23 mouse cellular contexts compared by ENCODE assay signal in the genomic region with DNA sequence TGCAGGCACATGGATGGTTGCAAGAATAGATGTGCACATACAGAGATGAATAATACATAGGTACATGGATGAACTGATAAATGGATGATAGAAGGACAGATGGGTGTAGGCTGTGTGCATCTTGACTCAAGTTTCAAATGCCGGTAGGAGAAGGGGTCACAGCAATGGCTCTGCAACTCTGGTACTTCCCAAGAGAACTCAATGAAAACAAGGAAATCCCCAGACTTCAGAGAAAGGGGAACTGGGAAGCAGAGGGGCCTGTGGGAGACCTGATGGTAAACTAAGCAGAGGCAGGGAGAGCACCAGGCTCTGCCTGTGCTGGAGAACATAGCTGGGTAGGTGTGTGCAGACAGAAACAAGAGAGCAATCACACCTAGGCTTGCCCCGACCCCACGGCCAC.
"Had no signal": no experiment of that assay in that cellular context is flagged by ENCODE, and none has a peak within 500 bp of the region (broad histone marks: within the 10 kb centered on the region; RNA-seq: fewer than 3 reads in every experiment).

No protein-coding gene starts in this region.

- H3K9ac ChIP-seq: liver, embryonic 15.5 days; liver, postnatal 0 days; lung, embryonic 15.5 days; midbrain, embryonic 13.5 days; neural tube, embryonic 13.5 days; neural tube, embryonic 15.5 days had no signal

- H3K27me3 ChIP-seq: liver, embryonic 15.5 days; lung, embryonic 15.5 days; megakaryocyte, embryonic 14.5 days; midbrain, embryonic 13.5 days; neural tube, embryonic 13.5 days; neural tube, embryonic 15.5 days had no signal

- ATAC-seq: liver, postnatal 0 days; lung, postnatal 0 days; midbrain, embryonic 13.5 days; midbrain, embryonic 16.5 days had no signal

- H3K27ac ChIP-seq: liver, embryonic 15.5 days; lung, embryonic 15.5 days; macrophage; midbrain, embryonic 10.5 days; midbrain, embryonic 13.5 days; neural tube, embryonic 13.5 days; neural tube, embryonic 15.5 days had no signal

- DNase-seq: liver, postnatal 0 days; lung, adult 2 months; lung, postnatal 14 days; lung, postnatal 36 days; retina, postnatal 1 day; right cerebral cortex, adult 18-20 months; right cerebral cortex, postnatal 25 days; right cerebral cortex, postnatal 4 days; spleen, adult 18-20 months; thymus, adult 18-20 months; thymus, postnatal 14 days; thymus, postnatal 36 days had no signal

- H3K36me3 ChIP-seq: liver, embryonic 15.5 days; lung, embryonic 15.5 days; midbrain, embryonic 10.5 days; midbrain, embryonic 13.5 days; neural tube, embryonic 13.5 days; neural tube, embryonic 15.5 days had no signal

- H3K4me1 ChIP-seq: lung, embryonic 15.5 days; midbrain, embryonic 10.5 days; midbrain, embryonic 13.5 days; neural tube, embryonic 13.5 days; neural tube, embryonic 15.5 days had no signal

- H3K4me3 ChIP-seq: liver, embryonic 15.5 days; lung, embryonic 15.5 days; megakaryocyte, embryonic 14.5 days; midbrain, embryonic 10.5 days; midbrain, embryonic 13.5 days; myocyte; neural tube, embryonic 13.5 days; neural tube, embryonic 15.5 days had no signal

- H3K9me3 ChIP-seq: liver, embryonic 15.5 days; lung, embryonic 15.5 days; megakaryocyte, embryonic 14.5 days; midbrain, embryonic 10.5 days; midbrain, embryonic 13.5 days; neural tube, embryonic 13.5 days; neural tube, embryonic 15.5 days had no signal

- H3K4me2 ChIP-seq: liver, embryonic 15.5 days; lung, embryonic 15.5 days; midbrain, embryonic 13.5 days; neural tube, embryonic 13.5 days; neural tube, embryonic 15.5 days had no signal
